Mouse (Mus musculus): ENCODE results near the gene Bcan.

DNA sequence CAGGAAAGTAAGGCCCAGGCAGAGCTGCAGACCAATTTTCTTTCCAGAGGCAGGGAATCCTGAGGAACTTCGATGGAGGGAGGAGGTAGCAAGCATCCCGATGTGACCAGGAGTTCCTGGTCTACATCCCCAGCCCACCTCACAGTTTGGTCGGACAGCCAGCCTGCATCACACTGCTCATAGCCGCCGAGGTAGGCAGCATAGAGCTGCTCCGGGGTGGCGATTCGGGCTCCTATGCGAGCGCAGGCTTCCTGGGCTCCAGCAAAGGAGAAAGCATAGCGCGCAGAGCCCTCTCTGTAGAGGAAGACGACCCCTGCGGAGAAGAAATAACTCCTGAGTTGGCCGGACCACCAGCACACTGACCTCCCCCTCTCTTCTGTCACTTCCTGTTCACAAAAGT lies 3.6 kb downstream of the Bcan start:
- TF ChIP-seq GATA1 (IDR thresholded peaks at IDR 0.05; ENCODE audit: borderline replicate concordance, low read length) (no peak), FLI1 (IDR thresholded peaks at IDR 0.05; ENCODE audit: low read length) (no peak)
